Mouse (Mus musculus): ENCODE measurements around the gene Slc16a10.

Slc16a10 gene

GRCm38 (mm10) chr10:40073608-40074007 lies 68.5 kb downstream of the Slc16a10 start:
- CTCF ChIA-PET, result interaction anchor here (0.6 to 0.7 kb wide), 2 partner anchors 29 to 61 kb away, joined by 6 to 8 read pairs; no protein-coding TSS in a partner anchor

- CTCF ChIA-PET, result interaction anchor here (0.8 kb wide), 1 partner anchor 94 kb away, joined by 4 read pairs; no protein-coding TSS in a partner anchor
Measured at GRCm38 (mm10) chr10:40070684-40071083, 71.4 kb downstream of the Slc16a10 start.

GRCm38 (mm10) chr10:40069270-40069669 lies 72.8 kb downstream of the Slc16a10 start:
- CTCF ChIA-PET, result no interaction called here

- CTCF ChIA-PET, result no interaction called here
Measured at GRCm38 (mm10) chr10:40068595-40068994, 73.5 kb downstream of the Slc16a10 start.

GRCm38 (mm10) chr10:40067529-40067928 lies 74.5 kb downstream of the Slc16a10 start:
- CTCF ChIA-PET, result interaction anchor here (0.7 kb wide), 1 partner anchor 10 kb away, joined by 4 read pairs; no protein-coding TSS in a partner anchor

- CTCF ChIA-PET, result interaction anchor here (0.7 kb wide), 1 partner anchor 9 kb away, joined by 4 read pairs; no protein-coding TSS in a partner anchor
Measured at GRCm38 (mm10) chr10:40067071-40067470, 75.0 kb downstream of the Slc16a10 start.

GRCm38 (mm10) chr10:40065357-40065756 lies 76.7 kb downstream of the Slc16a10 start:
- CTCF ChIA-PET, result no interaction called here

GRCm38 (mm10) chr10:40063291-40063890 lies 78.7 kb downstream of the Slc16a10 start:
- CTCF ChIA-PET, result interaction anchor here (0.6 kb wide), 1 partner anchor 29 kb away, joined by 3 read pairs; no protein-coding TSS in a partner anchor

GRCm38 (mm10) chr10:40062812-40063211 lies 79.2 kb downstream of the Slc16a10 start:
- CTCF ChIA-PET, result interaction anchor here (0.6 kb wide), 1 partner anchor 115 kb away, joined by 5 read pairs; no protein-coding TSS in a partner anchor

GRCm38 (mm10) chr10:40061926-40062325 lies 80.1 kb downstream of the Slc16a10 start:
- CTCF ChIA-PET, result no interaction called here

- CTCF ChIA-PET, result no interaction called here
Measured at GRCm38 (mm10) chr10:40058786-40059120, 83.3 kb downstream of the Slc16a10 start.

- CTCF ChIA-PET, result interaction anchor here (0.6 kb wide), 1 partner anchor 9 kb away, joined by 4 read pairs; no protein-coding TSS in a partner anchor
Measured at GRCm38 (mm10) chr10:40058062-40058785, 83.8 kb downstream of the Slc16a10 start.

- CTCF ChIA-PET, result interaction anchor here (0.6 kb wide), 1 partner anchor 10 kb away, joined by 4 read pairs; no protein-coding TSS in a partner anchor
Measured at GRCm38 (mm10) chr10:40057615-40058014, 84.4 kb downstream of the Slc16a10 start.

GRCm38 (mm10) chr10:40054455-40054854 lies 87.6 kb downstream of the Slc16a10 start:
- CTCF ChIA-PET, result interaction anchor here (1.0 to 1.6 kb wide), 2 partner anchors 83 to 158 kb away, joined by 3 to 5 read pairs; no protein-coding TSS in a partner anchor

GRCm38 (mm10) chr10:40053896-40054295 lies 88.2 kb downstream of the Slc16a10 start:
- CTCF ChIA-PET, result interaction anchor here (1.0 to 1.6 kb wide), 5 partner anchors 11 to 159 kb away, joined by 3 to 5 read pairs (median 3); no protein-coding TSS in a partner anchor

GRCm38 (mm10) chr10:40053257-40053895 lies 88.7 kb downstream of the Slc16a10 start:
- CTCF ChIA-PET, result interaction anchor here (1.0 to 1.6 kb wide), 5 partner anchors 10 to 159 kb away, joined by 3 to 5 read pairs (median 3); no protein-coding TSS in a partner anchor

GRCm38 (mm10) chr10:40051997-40052396 lies 90.1 kb downstream of the Slc16a10 start:
- CTCF ChIA-PET, result no interaction called here

GRCm38 (mm10) chr10:40050763-40051162 lies 91.3 kb downstream of the Slc16a10 start:
- CTCF ChIA-PET, result no interaction called here

- CTCF ChIA-PET, result interaction anchor here (0.6 kb wide), 1 partner anchor 109 kb away, joined by 4 read pairs; no protein-coding TSS in a partner anchor
Measured at GRCm38 (mm10) chr10:40041339-40041738, 100.7 kb downstream of the Slc16a10 start.

- CTCF ChIA-PET, result no interaction called here
Measured at GRCm38 (mm10) chr10:40036686-40037560, 105.1 kb downstream of the Slc16a10 start.

- CTCF ChIA-PET, result no interaction called here
Measured at GRCm38 (mm10) chr10:40034956-40035355, 107.1 kb downstream of the Slc16a10 start.
